Mouse (Mus musculus): ENCODE measurements at regions not wholly inside any gene's neighbourhood (a gene's known extent, or its start where the extent isn't known, plus 50 kb on each side); places are given as distances from the start of the nearest gene placed in this dataset.

DNA sequence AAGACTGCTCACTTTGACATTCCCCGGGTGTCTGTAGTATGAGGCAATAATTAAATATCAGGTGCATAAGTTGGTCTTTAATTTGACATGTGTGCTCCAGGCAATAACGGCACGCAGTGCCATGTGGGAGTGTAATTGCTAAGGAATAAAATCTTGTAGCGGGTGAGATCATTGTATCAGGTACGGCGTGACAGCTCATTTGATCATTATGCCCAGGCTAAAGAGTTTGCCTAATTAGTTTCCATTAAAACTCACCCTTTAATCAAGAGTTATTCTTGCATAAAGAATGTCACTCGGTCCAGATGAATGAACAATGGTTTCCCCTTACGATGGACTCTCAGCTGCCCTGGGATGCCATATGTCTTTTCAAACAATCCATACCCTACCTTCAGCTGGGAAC, 190.4 kb downstream of the Insc start:
- TF ChIP-seq CTCF (IDR thresholded peaks at IDR 0.05; ENCODE audit: control insufficient read depth, insufficient read depth, low read length) (no peak), POLR2A (IDR thresholded peaks at IDR 0.05; ENCODE audit: borderline replicate concordance, control insufficient read depth, low read depth, low read length) (no peak)
